Mouse (Mus musculus) small intestine, adult 2 months (tissue): ENCODE data around the gene Catsper1. TPM values are rescaled to one million over a fixed set of nuclear protein-coding genes. Genes with fewer than 3 reads are reported as not detected.
"Not testable (repeated sequence)": the region's sequence is repeated elsewhere in the genome, so short reads cannot be mapped to it uniquely, and the experiment has no call there.

ENCODE experiments used
- H3K27ac ChIP-seq: fragments of 200-500 bp; 2 replicates; pipeline ENCODE4 v1.5.1; 2012; ENCODE audit warnings: low read depth, low read length, control low read depth, inconsistent platforms; ENCODE audit not compliant: insufficient read depth
- H3K27me3 ChIP-seq: fragments of 200-500 bp; 2 replicates; pipeline ENCODE4 v1.6.1; 2012; ENCODE audit warnings: mild to moderate bottlenecking, moderate library complexity, low read length, inconsistent platforms; ENCODE audit not compliant: control insufficient read depth, insufficient read depth
- H3K36me3 ChIP-seq: fragments of 200-500 bp; 2 replicates; pipeline ENCODE4 v1.6.1; 2012; ENCODE audit warnings: mild to moderate bottlenecking, low read length, control low read depth, inconsistent platforms; ENCODE audit not compliant: control insufficient read depth, insufficient read depth
- H3K4me1 ChIP-seq: fragments of 200-500 bp; 2 replicates; pipeline ENCODE4 v1.6.1; 2012; ENCODE audit warnings: low read length, inconsistent platforms, mixed read lengths; ENCODE audit not compliant: control insufficient read depth, insufficient read depth, insufficient read length
- H3K4me3 ChIP-seq: fragments of 200-500 bp; 2 replicates; pipeline ENCODE4 v1.5.1; 2012; ENCODE audit warnings: low read depth, mild to moderate bottlenecking, control low read depth, inconsistent platforms, low read length, moderate library complexity
- CTCF ChIP-seq: fragments of 200-500 bp; IDR thresholded peaks from 2 replicates; pipeline ENCODE4 v1.5.1; 2012; ENCODE audit warnings: low read depth, mild to moderate bottlenecking, control low read depth, inconsistent platforms, low read length, moderate library complexity, mixed read lengths; ENCODE audit not compliant: insufficient replicate concordance, insufficient read length; ENCODE audit errors: extremely low read depth
- POLR2A ChIP-seq: fragments of 200-500 bp; IDR thresholded peaks from 2 replicates; pipeline ENCODE4 v1.6.1; 2012; ENCODE audit warnings: low read depth, mild to moderate bottlenecking, control low read depth, inconsistent platforms, low read length, moderate library complexity
- WGBS: fragments of 180-500 bp; shearing (Covaris S2); methylation state at CpG from one replicate; pipeline ENCODE4 v1.1.7; 2018; 5-methylcytosine and 5-hydroxymethylcytosine counted together
- polyA plus RNA-seq: library from polyadenylated mRNA; depleted of rRNA; stranded (reverse); fragments of >200 nt; gene quantifications from 2 replicates; pipeline ENCODE4 v1.2.3, GENCODE M21; 2012

Gene Catsper1
- polyA plus RNA-seq, 1 experiment: not detected

DNA sequence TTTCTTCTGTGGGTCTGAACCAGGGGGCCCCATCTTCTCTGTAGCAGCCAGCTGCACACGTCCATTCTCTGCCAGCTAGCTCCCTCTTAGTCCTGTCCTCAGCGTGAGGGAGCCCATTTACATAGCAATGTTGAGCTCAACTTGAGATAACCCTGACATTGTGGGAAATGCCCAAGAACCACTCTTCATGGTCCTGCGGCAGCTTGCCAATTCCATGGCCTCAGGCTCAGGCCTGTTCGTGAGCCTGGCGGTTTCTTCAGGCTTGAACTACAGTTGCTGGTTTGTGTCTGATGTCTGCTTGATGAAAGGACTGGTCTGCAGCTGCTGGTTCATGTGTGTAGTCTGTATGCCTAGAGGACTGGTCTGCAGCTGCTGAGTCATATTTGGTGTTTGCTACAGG, 800 bp upstream of the Catsper1 start:
- H3K36me3 ChIP-seq: no peaks in the 10 kb centered on the region
- H3K4me1 ChIP-seq: no peaks in the 10 kb centered on the region
- no peak overlapping the region for H3K4me3 ChIP-seq
- H3K27ac ChIP-seq: no peak overlapping the region
- H3K27me3 ChIP-seq: no peaks in the 10 kb centered on the region
- TF ChIP-seq POLR2A (no peak), CTCF (no peak)
- 78% methylated on average over 5 of the region's 5 CpGs for WGBS

DNA sequence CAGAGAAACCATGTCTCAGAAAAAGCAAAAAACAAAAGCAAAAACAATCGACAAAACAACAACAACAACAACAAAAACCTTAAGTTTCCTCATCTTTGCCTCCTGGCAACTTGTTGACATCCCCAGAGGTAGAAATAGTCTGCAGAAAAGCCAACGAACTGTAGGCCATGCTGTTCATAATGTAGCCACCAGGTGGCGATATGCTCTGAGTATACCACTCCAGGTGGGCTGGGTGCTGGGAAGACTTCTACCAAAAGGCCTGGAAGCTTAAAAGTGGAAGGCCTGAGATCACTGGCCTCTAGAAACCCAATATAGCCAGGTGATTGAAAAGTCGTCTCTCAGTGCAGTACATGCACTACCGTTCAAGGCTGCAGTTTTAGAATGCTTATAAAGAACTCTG, 2.4 kb downstream of the Catsper1 start:
- 13% methylated on average over 5 of the region's 5 CpGs for WGBS
- no peaks in the 10 kb centered on the region for H3K36me3 ChIP-seq
- no peak overlapping the region for H3K4me3 ChIP-seq
- no peaks in the 10 kb centered on the region for H3K4me1 ChIP-seq
- H3K27ac ChIP-seq: no peak overlapping the region
- no peaks in the 10 kb centered on the region for H3K27me3 ChIP-seq
- TF ChIP-seq CTCF (peak; percentile 85; the same call in 1 of the 2 replicates), POLR2A (no peak)

DNA sequence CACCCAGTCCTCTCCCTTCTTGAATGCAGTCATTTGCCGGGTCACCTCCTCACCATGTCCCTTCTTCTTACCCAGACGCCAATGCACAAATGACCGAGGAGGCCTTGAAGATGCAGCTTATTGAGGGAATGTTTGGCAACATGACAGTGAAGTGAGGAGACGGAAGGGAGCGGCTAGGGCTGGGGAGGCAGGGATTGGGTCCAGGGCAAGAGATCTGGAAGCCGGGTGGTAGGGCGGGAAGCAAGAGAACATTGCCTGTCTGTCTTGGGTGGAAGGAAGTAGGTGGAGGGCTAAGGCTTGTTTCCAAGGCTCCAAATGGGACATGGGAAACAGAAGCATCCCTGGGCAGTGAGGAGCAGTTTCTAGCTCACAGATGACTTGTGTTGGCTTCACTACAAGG, 5.8 kb downstream of the Catsper1 start:
- 84% methylated on average over 7 of the region's 7 CpGs for WGBS
- TF ChIP-seq CTCF: no peak
- H3K27ac ChIP-seq: no peak overlapping the region
- H3K4me3 ChIP-seq: no peak overlapping the region
- H3K27me3 ChIP-seq: no peaks in the 10 kb centered on the region
- H3K36me3 ChIP-seq: no peaks in the 10 kb centered on the region
- H3K4me1 ChIP-seq: no peaks in the 10 kb centered on the region

- TF ChIP-seq CTCF (no peak), POLR2A (no peak)
Measured at GRCm38 (mm10) chr19:5345297-5346131, 10.0 kb downstream of the Catsper1 start.

DNA sequence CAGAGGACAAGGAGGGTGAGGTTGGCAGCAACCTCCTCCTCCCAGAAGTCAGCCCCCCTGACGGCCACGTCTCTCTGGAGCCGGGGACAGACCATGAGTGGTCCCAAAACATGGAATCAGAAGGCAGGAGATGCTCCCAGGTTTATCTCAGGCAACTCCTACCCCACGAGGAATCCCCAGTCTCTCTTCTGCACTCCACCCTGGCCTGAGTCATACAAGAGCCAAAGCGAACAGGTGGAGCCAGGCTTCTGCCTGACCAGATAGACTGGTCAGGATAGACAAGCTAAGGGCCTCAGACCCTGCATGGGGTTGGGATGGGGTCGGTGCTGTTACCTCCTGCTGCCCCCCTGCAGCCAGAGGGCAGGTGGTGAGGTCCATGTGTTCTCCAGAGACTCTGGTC, 12.5 kb downstream of the Catsper1 start:
- WGBS: 74% methylated on average over 6 of the region's 6 CpGs
- no peak overlapping the region for H3K4me3 ChIP-seq
- H3K27ac ChIP-seq: no peak overlapping the region
- H3K27me3 ChIP-seq: no peaks in the 10 kb centered on the region
- no peaks in the 10 kb centered on the region for H3K36me3 ChIP-seq
- TF ChIP-seq POLR2A: no peak
- H3K4me1 ChIP-seq: peaks cover 11% of the 10 kb centered on the region

More at GRCm38 (mm10) chr19:5345297-5346131, 10.0 kb downstream of the Catsper1 start:
- WGBS: 78% methylated on average over 6 of the region's 6 CpGs
- Histone ChIP-seq H3K27me3 (no peaks in the 10 kb centered on the region), H3K4me3 (no peak overlapping the region), H3K27ac (no peak overlapping the region), H3K4me1 (peaks cover 6% of the 10 kb centered on the region; the same call in 1 of the 2 replicates), H3K36me3 (no peaks in the 10 kb centered on the region)

GRCm38 (mm10) chr19:5348526-5349501, 13.3 kb downstream of the Catsper1 start:
- TF ChIP-seq POLR2A (peak; percentile 21; the same call in 1 of the 2 replicates), CTCF (peak; percentile 40; the same call in 1 of the 2 replicates)
- Histone ChIP-seq H3K36me3 (no peaks in the 10 kb centered on the region), H3K27ac (peak overlapping the region; percentile 18; the same call in 1 of the 2 replicates), H3K4me3 (peak overlapping the region; percentile 87), H3K4me1 (peaks cover 17% of the 10 kb centered on the region), H3K27me3 (no peaks in the 10 kb centered on the region)
- WGBS: 4% methylated on average over 34 of the region's 34 CpGs

GRCm38 (mm10) chr19:5349502-5349873, 13.9 kb downstream of the Catsper1 start, which contains the start of gene Cst6:
Gene Cst6, minus strand, starts transcription at chr19:5349574.
- H3K4me1 ChIP-seq: peaks cover 23% of the 10 kb centered on the region

More at GRCm38 (mm10) chr19:5349502-5349873, 13.9 kb downstream of the Catsper1 start, which contains the start of gene Cst6:
- Histone ChIP-seq H3K4me3 (peak within 1 kb of the TSS; percentile 87), H3K27ac (peak within 1 kb of the TSS; percentile 18; the same call in 1 of the 2 replicates)
- H3K27me3 ChIP-seq, H3K36me3 ChIP-seq: not testable (repeated sequence)
- 57% methylated on average over 6 of the region's 6 CpGs for WGBS
